Mouse (Mus musculus) olfactory bulb, adult 2 months (tissue): ENCODE results near the gene Gm28305.

Source experiments
- CTCF ChIP-seq: fragments of 200-500 bp; IDR thresholded peaks from 2 replicates; pipeline ENCODE4 v1.5.1; 2012; ENCODE audit warnings: low read depth, mild to moderate bottlenecking, low read length, moderate library complexity; ENCODE audit not compliant: insufficient read depth
- POLR2A ChIP-seq: fragments of 200-500 bp; IDR thresholded peaks from 2 replicates; pipeline ENCODE4 v1.6.1; 2012; ENCODE audit warnings: mild to moderate bottlenecking, low read depth, low read length, moderate library complexity; ENCODE audit not compliant: insufficient read depth

GRCm38 (mm10) chr9:104079379-104079778, 38.9 kb downstream of the Gm28305 start:
- no peak for TF ChIP-seq POLR2A
- TF ChIP-seq CTCF = no peak
